Mouse (Mus musculus): ENCODE results near the gene Scin. TPM values are rescaled to one million over a fixed set of nuclear protein-coding genes. Genes with fewer than 3 reads are reported as not detected.
"Not testable (repeated sequence)": the region's sequence is repeated elsewhere in the genome, so short reads cannot be mapped to it uniquely, and the experiment has no call there.

Gene Scin
- polyA plus RNA-seq (2016; fragmentation: Nextera tagmentation; extraction: Ambion mirVana) = 0.29 and 0.82 TPM in 2 replicates

DNA sequence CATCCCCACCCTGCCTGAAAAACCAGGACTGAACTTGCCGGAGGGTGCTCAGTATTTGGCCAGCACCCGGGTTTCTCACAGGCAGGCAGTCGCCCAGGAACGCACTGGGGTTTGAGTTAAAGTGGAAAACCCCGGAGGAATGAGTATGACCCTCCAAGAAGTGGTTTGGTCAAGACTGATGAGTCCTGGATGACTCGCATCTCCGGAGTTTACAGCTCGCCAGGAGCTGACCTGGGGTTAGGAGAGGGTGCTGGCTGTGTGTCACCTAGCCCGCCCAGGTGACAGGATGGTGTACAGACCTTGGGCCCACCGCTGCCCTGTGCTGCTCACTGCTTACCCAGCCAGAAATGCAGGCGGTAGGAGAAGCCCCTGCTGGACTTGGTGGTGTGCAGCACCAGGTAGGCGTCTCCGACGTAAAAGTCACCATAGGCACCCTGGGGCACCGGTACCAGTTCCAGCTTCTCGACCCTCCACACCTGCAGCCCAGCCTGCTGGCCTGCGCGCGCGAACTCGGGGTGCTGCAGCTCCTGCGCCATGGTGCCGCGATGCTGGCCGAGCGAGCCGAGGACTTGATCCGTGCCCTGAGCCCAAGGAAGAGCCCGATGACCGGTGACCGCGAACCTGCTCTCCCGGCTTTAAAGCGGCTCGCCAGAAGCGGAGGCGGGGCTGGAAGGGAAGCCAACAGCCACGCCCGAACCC lies at the start of gene Scin:
Gene Scin, minus strand, starts transcription at position 656 of the 699 bp plus-strand sequence.
- peak within 1 kb of the TSS; percentile 84 for H3K4me2 ChIP-seq (replicated peaks)
- ATAC-seq (ENCODE audit: low FRiP score, low read depth) = peak; percentile 66
- H3K36me3 ChIP-seq = no peaks in the 10 kb centered on the region
- H3K4me3 ChIP-seq = peak within 1 kb of the TSS; percentile 35
- H3K4me1 ChIP-seq = peaks cover 12% of the 10 kb centered on the region
- 2% methylated on average over 39 of the region's 39 CpGs for WGBS
- H3K27ac ChIP-seq = no peak within 1 kb of the TSS
- peaks cover 22% of the 10 kb centered on the region for H3K27me3 ChIP-seq (replicated peaks)
- no peaks in the 10 kb centered on the region for H3K9me3 ChIP-seq
- no peak within 1 kb of the TSS for H3K9ac ChIP-seq

DNA sequence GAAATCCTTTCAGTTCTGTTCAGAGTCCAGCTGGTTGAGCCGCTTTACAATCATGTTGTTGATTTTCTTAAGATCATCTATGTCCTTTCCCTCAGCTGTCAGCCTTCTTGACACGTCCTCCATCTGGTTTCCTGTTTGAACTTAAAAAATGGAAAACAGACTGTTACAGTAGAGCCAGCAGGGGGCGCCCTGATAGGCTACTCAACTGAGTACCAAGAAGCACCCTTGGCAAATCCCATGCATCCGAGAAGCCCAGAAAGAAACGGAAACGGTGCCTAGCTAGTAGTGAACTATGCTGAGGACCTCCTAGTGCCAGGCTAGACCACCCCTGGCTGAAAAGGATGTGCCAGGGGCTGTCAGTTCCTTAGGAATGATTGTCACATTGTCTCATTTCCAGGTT lies 43.1 kb upstream of the Scin start:
- H3K27me3 ChIP-seq (replicated peaks) = no peaks in the 10 kb centered on the region
- H3K4me1 ChIP-seq = no peaks in the 10 kb centered on the region
- H3K9ac ChIP-seq = no peak overlapping the region
- H3K27ac ChIP-seq = no peak overlapping the region
- H3K36me3 ChIP-seq = no peaks in the 10 kb centered on the region
- 64% methylated on average over 6 of the region's 6 CpGs for WGBS
- no peak for ATAC-seq (ENCODE audit: low FRiP score, low read depth)
- no peak overlapping the region for H3K4me3 ChIP-seq
- H3K9me3 ChIP-seq = no peaks in the 10 kb centered on the region
- no peak overlapping the region for H3K4me2 ChIP-seq (replicated peaks)

DNA sequence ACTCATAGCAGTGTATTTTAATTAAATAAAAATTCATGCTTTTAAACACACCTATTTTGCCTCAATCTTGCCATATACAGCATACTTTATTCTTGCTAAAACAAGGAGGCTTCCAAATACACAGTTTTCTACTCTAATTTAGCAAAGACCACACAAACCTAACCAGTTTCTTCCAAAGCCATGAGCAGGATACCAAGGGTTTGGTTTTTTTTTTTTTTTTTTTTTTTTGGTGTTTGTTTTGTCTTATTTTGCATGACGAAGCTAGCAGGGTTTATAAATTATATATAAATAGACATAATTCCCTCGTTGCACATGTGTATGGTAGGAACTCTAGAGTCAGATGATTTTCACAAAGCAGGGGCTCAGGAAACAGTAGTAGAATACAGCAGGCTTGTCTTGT lies 42.1 kb upstream of the Scin start:
- 88% methylated on average over 2 of the region's 2 CpGs for WGBS

DNA sequence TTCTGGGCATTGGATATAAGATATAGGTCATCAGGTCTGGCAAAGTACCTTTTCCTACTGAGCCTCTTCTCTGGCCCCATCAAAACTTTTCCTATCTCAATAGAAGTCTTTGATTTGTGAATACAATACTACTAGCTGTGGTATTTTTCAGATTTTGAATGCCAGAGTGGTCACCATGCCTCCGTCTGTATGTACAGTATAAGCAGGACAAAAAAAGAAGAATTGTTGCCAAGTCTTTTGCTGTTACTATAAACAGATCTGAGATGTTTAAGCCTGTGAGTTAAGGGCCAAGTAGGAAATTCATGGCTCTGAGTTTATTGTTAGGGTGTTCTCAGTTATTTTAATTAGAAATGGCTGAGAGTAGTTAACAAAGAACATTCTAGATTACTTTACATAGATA lies 41.1 kb upstream of the Scin start:
- WGBS = 73% methylated on average over 1 of the region's 1 CpGs
- not testable (repeated sequence) for H3K36me3 ChIP-seq; H3K9ac ChIP-seq; H3K4me2 ChIP-seq (replicated peaks); H3K4me1 ChIP-seq; H3K4me3 ChIP-seq; H3K9me3 ChIP-seq; H3K27me3 ChIP-seq (replicated peaks); H3K27ac ChIP-seq; ATAC-seq (ENCODE audit: low FRiP score, low read depth)

More for the DNA sequence above, 42.1 kb upstream of the Scin start:
- Histone ChIP-seq H3K4me2 (replicated peaks) (no peak overlapping the region), H3K27ac (no peak overlapping the region), H3K36me3 (no peaks in the 10 kb centered on the region), H3K4me3 (no peak overlapping the region), H3K9ac (no peak overlapping the region), H3K9me3 (no peaks in the 10 kb centered on the region), H3K27me3 (replicated peaks) (no peaks in the 10 kb centered on the region), H3K4me1 (no peaks in the 10 kb centered on the region)
- ATAC-seq (ENCODE audit: low FRiP score, low read depth) = no peak

DNA sequence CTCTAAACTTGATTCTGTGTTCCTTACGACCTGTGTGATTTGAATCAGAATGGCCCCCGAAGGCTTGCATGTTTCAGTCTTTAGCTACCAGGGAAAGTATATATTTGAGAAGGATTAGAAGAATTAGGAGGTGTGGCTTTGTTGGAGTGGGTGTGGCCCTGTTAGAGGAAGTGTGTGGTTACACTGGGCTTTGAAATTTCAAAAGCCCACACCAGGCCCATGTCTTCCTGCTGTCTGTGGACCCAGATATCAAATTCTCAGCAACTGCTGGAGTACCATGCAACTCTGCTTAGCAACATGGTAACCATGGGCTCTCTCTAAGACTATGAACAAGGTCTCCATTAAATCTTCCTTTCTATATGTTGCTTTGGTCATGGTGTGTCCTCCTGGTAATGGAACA lies 37.6 kb upstream of the Scin start:
- Histone ChIP-seq H3K27ac (no peak overlapping the region), H3K4me2 (replicated peaks) (no peak overlapping the region), H3K4me1 (no peaks in the 10 kb centered on the region), H3K9me3 (no peaks in the 10 kb centered on the region), H3K4me3 (no peak overlapping the region), H3K9ac (no peak overlapping the region), H3K27me3 (replicated peaks) (no peaks in the 10 kb centered on the region), H3K36me3 (no peaks in the 10 kb centered on the region)
- ATAC-seq (ENCODE audit: low FRiP score, low read depth) = no peak
- 81% methylated on average over 2 of the region's 2 CpGs for WGBS

DNA sequence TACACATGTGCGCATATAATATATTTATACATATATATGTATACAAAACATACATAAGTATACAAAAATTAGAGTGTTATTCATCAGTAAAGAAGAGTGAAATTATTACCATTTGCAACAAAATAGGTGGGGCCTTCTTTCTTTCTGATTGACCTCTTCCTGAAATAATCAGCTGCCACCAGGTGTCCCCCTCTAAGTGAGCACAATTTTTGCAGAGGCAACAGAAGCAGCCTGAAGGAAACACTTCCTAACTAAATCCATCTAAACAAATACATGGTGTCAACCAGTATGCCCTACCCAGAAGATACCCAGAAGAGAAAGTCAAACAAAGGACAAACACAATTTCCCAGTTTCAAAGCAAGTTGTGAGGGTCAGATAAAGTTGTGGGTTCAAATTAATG lies 35.6 kb upstream of the Scin start:
- 91% methylated on average over 1 of the region's 1 CpGs for WGBS

DNA sequence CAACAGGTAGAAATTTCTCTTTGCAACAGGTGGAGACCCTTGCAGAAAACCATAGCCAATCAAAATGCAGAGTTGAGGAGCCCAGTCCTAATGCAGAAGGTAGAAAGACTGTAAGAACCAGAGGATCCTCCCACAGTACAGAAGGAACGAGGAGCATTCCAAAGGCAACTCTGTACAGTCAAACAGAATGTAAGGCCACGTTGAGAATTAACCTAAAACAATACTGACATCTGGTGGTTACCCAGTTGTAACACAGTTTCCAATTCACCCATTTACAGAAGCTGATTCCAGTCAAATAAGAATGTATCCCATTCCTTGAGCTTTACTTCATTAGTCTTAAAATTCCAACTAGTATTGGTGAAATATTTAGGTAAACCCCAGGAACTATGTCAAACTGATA lies 30.6 kb upstream of the Scin start:
- no peaks in the 10 kb centered on the region for H3K27me3 ChIP-seq (replicated peaks)
- 18% methylated on average over 2 of the region's 2 CpGs for WGBS
- no peak overlapping the region for H3K9ac ChIP-seq
- no peak overlapping the region for H3K4me3 ChIP-seq
- no peaks in the 10 kb centered on the region for H3K36me3 ChIP-seq
- no peak overlapping the region for H3K27ac ChIP-seq
- H3K9me3 ChIP-seq = no peaks in the 10 kb centered on the region
- peak; percentile 77 for ATAC-seq (ENCODE audit: low FRiP score, low read depth)
- H3K4me2 ChIP-seq (replicated peaks) = no peak overlapping the region
- H3K4me1 ChIP-seq = no peaks in the 10 kb centered on the region

More for the DNA sequence above, 35.6 kb upstream of the Scin start:
- ATAC-seq (ENCODE audit: low FRiP score, low read depth) = no peak
- H3K9ac ChIP-seq = no peak overlapping the region
- no peaks in the 10 kb centered on the region for H3K27me3 ChIP-seq (replicated peaks)
- H3K4me1 ChIP-seq = no peaks in the 10 kb centered on the region
- H3K27ac ChIP-seq = no peak overlapping the region
- no peak overlapping the region for H3K4me3 ChIP-seq
- H3K36me3 ChIP-seq = no peaks in the 10 kb centered on the region
- no peak overlapping the region for H3K4me2 ChIP-seq (replicated peaks)
- no peaks in the 10 kb centered on the region for H3K9me3 ChIP-seq

DNA sequence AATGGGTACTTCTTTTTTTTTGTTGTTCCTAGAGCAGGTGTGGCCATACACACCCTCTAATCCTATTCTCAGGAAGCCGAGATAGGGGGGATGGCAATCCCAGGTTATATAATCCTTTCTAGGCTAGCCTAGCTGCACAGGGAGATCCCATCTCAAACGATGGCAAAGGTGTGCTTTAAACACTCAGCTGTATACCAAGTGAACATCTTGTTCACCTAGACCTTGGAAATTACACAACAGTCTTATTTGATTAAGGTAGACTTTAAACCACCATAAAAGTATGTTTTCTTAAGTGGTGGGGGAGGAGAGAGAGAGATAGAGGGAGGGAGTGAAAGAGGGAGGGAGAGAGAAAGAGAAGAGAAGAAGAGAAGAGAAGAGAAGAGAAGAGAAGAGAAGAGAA lies 26.7 kb upstream of the Scin start:
- WGBS = 82% methylated on average over 2 of the region's 2 CpGs
- no peaks in the 10 kb centered on the region for H3K9me3 ChIP-seq
- no peak overlapping the region for H3K27ac ChIP-seq
- no peak for ATAC-seq (ENCODE audit: low FRiP score, low read depth)
- H3K27me3 ChIP-seq (replicated peaks) = no peaks in the 10 kb centered on the region
- H3K4me1 ChIP-seq = no peaks in the 10 kb centered on the region
- H3K36me3 ChIP-seq = no peaks in the 10 kb centered on the region
- H3K4me2 ChIP-seq (replicated peaks) = no peak overlapping the region
- no peak overlapping the region for H3K4me3 ChIP-seq
- H3K9ac ChIP-seq = no peak overlapping the region

DNA sequence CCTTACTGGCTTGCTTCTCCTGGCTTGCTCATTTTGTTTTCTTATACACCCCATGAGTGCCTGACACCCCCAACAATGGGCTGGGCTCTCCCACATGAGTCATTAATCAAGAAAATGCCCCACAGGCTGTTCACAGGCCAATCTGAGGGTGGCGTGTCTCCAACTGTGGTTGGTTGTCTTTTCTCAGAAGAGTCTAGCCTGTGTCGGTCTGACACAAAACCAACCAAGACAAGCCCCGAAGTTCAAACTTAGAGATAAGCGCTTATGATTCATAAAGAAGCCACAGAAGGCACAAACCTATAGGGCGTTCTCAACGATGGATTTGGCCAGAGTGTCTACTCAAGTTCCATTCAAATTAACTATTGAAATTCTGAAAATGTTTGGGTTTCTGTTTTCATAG lies 20.2 kb upstream of the Scin start:
- H3K27me3 ChIP-seq (replicated peaks) = no peaks in the 10 kb centered on the region
- 91% methylated on average over 6 of the region's 6 CpGs for WGBS
- H3K4me1 ChIP-seq = no peaks in the 10 kb centered on the region
- H3K9me3 ChIP-seq = no peaks in the 10 kb centered on the region
- no peak for ATAC-seq (ENCODE audit: low FRiP score, low read depth)
- H3K9ac ChIP-seq = no peak overlapping the region
- H3K4me3 ChIP-seq = no peak overlapping the region
- H3K4me2 ChIP-seq (replicated peaks) = no peak overlapping the region
- no peaks in the 10 kb centered on the region for H3K36me3 ChIP-seq
- no peak overlapping the region for H3K27ac ChIP-seq

DNA sequence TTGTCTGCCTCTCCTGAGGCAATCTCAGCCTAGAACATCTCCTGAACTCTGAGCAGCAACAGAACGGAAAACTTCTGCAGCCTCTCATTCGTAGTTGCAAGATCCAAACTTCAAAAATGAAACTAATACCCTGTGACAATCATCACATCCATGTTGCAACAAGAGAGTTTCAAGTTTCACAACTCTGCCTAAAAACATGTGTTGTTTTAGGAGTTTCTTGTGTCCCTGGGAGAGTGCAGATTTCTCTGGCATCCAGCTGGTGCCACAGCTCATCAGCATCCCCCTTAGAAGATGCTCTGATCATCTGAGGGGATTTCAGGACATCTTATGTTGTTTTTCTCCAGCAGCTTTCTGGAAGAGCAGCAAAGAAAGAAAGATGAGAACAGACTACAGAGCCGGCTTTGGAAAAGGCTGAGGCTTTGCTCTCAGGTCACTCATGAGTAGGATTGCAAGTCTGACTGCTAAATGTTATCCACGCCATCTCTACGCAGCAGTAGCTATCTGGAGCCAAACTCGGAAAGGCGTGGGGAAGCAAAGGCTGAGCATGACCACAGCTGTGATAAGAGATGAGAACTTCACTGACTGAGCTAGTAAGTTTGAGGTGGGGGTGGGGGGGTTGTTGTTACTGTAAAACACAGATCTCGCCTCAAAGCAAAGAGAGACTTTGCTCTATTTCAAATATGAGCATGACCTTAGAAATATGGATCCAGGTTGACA lies 18.5 kb upstream of the Scin start:
- Histone ChIP-seq H3K27ac (no peak overlapping the region), H3K4me3 (no peak overlapping the region), H3K9me3 (no peaks in the 10 kb centered on the region), H3K4me1 (no peaks in the 10 kb centered on the region), H3K27me3 (replicated peaks) (no peaks in the 10 kb centered on the region), H3K9ac (no peak overlapping the region), H3K4me2 (replicated peaks) (no peak overlapping the region), H3K36me3 (no peaks in the 10 kb centered on the region)
- no peak for ATAC-seq (ENCODE audit: low FRiP score, low read depth)
- 83% methylated on average over 8 of the region's 8 CpGs for WGBS

DNA sequence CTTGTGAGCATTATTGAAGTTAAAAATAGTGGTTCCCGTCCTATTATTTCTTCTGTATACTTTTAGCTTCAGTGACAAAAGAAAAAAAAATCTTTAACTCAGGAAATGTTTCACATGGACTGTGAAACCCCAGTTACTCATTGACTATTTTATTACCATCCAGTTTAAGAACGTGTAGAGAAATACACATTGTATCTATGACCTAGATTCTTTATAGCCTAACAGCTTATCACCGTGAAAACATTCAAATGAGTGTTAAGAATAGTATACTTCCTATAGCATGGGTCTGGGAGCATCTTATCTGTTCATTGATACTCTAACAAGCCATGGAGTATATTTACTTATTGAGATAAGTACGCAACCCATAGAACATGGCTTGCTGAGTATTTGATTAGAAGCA lies 13.3 kb upstream of the Scin start:
- Histone ChIP-seq H3K27ac (no peak overlapping the region), H3K4me1 (no peaks in the 10 kb centered on the region), H3K27me3 (replicated peaks) (no peaks in the 10 kb centered on the region), H3K36me3 (no peaks in the 10 kb centered on the region), H3K9ac (no peak overlapping the region), H3K4me2 (replicated peaks) (no peak overlapping the region), H3K4me3 (no peak overlapping the region), H3K9me3 (no peaks in the 10 kb centered on the region)
- ATAC-seq (ENCODE audit: low FRiP score, low read depth) = no peak
- 72% methylated on average over 4 of the region's 4 CpGs for WGBS

DNA sequence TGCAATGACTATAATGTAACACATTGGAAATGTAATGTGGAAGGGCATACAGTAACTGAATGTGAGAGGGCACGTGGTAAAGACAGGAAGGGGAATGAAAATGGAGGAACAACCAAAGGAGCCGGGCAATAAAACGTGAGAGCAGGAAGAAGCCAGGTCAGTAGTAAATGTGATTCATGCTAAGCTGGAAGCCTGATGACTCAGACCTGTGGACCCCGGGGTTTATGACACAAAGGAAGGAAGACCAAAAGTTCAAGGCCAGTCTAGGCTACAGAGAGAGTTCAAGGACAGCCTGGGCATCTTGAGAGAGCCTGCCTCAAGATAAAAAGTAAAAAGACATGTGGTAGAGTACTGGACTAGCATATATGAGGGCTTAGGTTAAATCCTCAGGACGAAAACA lies 12.5 kb upstream of the Scin start:
- Histone ChIP-seq H3K27me3 (replicated peaks) (no peaks in the 10 kb centered on the region), H3K4me2 (replicated peaks) (no peak overlapping the region), H3K9ac (no peak overlapping the region), H3K36me3 (no peaks in the 10 kb centered on the region), H3K4me3 (no peak overlapping the region), H3K4me1 (no peaks in the 10 kb centered on the region), H3K27ac (no peak overlapping the region), H3K9me3 (no peaks in the 10 kb centered on the region)
- WGBS = 66% methylated on average over 5 of the region's 5 CpGs
- no peak for ATAC-seq (ENCODE audit: low FRiP score, low read depth)

DNA sequence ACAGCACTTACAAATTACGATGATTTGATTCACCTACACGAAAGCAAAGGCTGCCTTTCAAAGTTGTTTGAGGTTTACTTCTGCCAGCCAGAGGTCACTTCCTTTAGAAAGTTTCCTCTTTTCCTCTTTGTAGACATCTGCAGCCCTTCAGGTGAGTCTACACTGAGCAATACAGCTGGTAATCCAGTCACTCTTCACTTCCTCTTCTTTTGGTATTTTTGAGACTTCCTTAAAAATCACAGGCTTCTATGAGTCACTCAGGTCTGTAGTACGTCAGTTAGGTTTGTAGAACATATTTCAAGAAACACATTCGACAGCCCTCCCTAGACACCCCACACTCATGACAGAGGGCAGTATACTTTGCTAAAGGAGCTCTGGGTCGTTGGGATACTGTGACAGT lies 6.7 kb upstream of the Scin start:
- Histone ChIP-seq H3K27ac (no peak overlapping the region), H3K27me3 (replicated peaks) (no peaks in the 10 kb centered on the region), H3K36me3 (no peaks in the 10 kb centered on the region), H3K4me3 (no peak overlapping the region), H3K4me1 (no peaks in the 10 kb centered on the region), H3K4me2 (replicated peaks) (no peak overlapping the region), H3K9me3 (no peaks in the 10 kb centered on the region), H3K9ac (no peak overlapping the region)
- no peak for ATAC-seq (ENCODE audit: low FRiP score, low read depth)
- 81% methylated on average over 5 of the region's 5 CpGs for WGBS
